Mouse (Mus musculus) regulatory T cell (primary cell): ENCODE measurements around the gene Slc2a4.
"Not testable (repeated sequence)": the region's sequence is repeated elsewhere in the genome, so short reads cannot be mapped to it uniquely, and the experiment has no call there.

Experiments used
- in situ Hi-C: fragments of 300-600 bp; cut with MboI, MseI; formaldehyde crosslinking; loops from one replicate; pipeline ENCODE4 v1.15.1; 2025; ENCODE audit warnings: high pct_unique_total_duplicates

Gene Slc2a4

GRCm38 (mm10) chr11:69920266-69921031, 27.5 kb downstream of the Slc2a4 start:
- in situ Hi-C loops, result no loop called here

DNA sequence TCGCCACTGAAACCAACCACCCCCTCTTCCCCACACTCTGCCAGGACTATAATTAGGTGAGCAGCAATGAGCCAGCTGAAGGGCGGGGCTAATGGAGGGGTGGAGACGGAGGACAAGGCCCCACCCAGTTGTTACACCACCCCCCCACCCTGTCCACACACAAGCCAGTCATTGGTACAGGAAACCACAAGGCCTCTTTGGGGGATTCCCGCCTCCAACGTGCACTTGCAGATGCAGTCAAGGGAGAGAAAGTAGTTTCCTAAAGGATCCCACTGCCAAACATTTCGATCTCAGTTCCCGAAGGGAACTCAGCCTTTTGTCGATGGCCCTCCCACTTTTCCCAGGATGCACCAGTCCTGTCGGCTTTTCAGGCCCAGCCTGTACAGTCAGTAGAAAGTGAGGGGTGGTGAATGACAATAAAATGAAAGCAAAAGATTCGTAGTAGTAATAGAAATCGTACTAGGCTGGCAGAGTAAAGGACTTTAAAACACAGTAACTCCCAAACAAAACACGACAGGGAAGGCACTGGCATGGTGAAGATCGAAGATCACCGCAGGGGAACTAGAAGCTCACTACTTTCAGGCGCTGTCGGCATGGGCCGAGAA, 28.2 kb downstream of the Slc2a4 start:
- in situ Hi-C loops, result no loop called here

DNA sequence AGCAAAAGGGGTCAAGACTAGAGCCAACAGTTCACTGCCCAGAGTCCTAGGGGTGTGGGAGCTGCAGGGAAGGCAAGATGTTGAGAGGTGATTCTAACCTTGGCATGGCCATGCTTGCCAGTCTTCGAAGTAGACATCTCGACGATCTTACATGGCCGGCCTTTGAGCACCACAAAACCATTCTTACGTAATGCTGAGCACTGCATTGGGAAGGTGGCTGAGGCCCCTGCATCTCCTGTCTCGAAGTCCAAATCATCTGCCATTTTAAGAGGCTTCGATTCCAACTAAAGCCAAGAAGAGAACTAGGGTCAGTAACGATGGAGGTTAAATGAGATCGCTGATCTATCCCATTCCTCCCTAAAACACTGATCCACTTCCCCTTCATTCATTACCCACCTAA, 28.9 kb downstream of the Slc2a4 start:
- in situ Hi-C loops, result no loop called here

DNA sequence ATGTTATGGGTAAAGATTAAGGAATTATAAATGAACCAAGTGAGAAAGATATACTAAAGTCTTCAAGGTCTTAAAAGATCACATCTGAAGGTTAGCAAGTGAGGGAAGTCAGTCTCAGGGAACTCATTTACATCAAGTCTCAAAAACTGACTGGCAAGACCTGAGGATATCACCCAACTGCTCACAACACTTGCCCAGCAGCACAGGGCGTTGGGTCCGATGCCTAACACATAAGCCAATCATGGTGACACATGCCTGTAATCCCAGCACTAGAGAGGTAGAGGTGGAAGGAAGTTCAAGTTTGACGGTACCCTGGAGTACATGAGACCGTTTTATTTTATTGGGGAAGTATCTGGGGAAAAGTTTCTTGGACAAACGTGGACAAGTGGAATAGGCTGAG, 29.9 kb downstream of the Slc2a4 start:
- in situ Hi-C loops, result no loop called here

DNA sequence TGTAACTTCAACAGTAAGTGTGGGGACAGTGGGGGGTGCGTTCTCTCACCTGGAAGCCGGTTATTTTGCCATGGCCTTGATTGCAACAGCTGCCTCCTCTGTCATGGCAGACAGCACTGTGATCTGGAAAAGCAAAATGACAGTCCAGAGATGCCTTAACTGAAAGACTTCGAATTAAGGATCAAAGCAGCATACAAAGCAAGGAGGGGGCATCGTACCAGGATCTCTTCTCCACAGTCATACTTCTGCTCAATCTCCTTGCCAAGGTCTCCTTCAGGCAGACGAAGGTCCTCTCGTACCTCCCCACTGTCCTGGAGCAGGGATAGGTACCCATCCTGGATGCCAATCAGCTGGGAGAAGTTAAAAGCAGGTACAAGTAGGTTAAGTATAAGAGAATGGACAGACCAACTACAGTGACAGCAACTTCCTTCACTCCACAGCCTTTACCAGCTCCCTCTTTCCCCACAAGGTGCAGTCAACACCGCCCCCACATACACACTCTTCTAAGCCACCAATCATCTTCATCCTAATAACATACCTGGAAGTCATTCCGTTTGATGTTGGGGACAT, 30.5 kb downstream of the Slc2a4 start:
- in situ Hi-C loops, result no loop called here

GRCm38 (mm10) chr11:69916652-69917378, 31.2 kb downstream of the Slc2a4 start:
- in situ Hi-C loops, result not testable (repeated sequence)

- in situ Hi-C loops, result no loop called here
Observed at GRCm38 (mm10) chr11:69915667-69916627, 32.0 kb downstream of the Slc2a4 start.

DNA sequence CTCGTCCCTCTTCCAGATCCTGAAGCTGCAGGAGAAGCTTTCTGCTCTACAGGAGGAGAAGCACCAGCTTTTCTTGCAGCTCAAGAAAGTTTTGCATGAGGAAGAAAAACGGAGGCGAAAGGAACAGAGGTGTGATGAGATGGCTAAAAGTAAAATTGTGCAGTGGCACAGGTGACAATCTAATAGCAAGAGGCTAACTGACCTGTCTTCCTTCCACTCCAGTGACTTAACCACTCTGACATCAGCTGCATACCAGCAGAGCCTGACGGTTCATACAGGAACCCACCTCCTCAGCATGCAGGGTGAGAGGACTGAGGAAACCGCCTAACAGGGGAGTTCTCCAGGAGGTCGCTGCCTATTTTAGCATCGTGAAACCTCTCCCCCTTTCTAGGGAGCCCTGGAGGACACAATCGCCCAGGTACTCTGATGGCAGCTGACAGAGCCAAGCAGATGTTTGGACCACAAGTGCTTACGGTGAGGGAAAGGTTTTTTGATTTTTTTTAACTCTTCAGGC, 33.0 kb downstream of the Slc2a4 start:
- in situ Hi-C loops, result no loop called here

- in situ Hi-C loops, result no loop called here
Observed at GRCm38 (mm10) chr11:69914372-69914764, 33.6 kb downstream of the Slc2a4 start.

DNA sequence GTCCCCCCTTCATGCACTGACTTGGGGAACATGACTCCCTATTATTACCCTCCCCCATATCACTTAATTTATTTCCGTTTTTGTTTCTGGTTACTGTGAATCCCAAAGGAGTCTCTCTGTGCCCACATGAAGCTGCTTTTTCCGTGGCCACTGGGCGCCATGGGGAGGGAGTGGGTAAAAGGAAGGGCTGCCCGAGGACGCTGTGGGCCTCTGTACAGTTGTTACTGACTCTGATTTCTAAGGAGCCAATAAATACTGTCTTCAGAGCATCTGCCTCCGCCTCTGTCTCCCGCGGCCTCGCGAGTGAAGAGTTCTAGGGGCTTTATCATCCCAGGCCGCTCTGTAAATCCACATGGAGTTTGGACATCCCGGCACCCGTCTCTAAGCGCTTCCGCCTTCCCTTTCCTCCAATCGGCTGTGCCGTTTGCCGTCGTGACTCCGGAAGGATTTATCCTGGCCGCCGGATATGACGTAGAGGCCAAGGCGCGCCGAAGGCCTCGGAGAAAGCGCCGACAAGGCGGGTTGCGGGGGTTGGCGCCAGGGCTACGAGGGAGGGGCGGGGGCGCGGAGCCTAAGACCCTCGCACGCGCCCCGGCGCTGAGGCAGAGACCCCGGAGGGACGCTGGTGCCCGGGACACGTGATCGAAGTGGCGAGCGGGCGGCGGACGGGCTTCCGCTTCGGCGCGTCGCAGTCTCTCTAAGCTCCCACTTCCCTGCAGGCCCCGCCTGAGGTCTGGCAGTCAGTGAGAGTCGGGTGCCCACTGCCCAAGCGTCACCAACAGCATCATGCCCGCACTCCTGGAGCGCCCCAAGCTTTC, 34.2 kb downstream of the Slc2a4 start, which contains the start of gene Gps2:
Gene Gps2 (plus strand): TSS at position 335 of the 818 bp plus-strand sequence.
- in situ Hi-C loops, result no loop called here

GRCm38 (mm10) chr11:69912716-69913530, 35.1 kb downstream of the Slc2a4 start:
- in situ Hi-C loops, result no loop called here

DNA sequence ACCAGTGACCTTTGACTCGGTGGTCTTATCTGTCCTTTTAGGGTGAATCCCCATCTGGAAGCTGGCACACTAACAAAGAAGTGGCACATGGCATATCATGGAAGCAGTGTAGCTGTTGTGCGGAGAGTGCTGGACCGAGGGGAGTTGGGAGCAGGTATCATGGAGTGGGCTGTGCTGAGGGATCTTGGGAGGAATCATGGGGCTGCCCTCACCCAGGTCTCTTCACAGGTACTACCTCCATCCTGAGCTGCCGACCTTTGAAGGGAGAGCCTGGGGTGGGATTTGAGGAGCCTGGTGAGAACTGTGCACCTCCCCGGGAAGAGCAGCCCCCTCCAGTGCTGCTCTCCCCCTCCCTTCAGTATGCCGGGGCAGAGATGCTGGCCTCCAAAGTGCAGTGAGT, 36.3 kb downstream of the Slc2a4 start:
- in situ Hi-C loops, result no loop called here

DNA sequence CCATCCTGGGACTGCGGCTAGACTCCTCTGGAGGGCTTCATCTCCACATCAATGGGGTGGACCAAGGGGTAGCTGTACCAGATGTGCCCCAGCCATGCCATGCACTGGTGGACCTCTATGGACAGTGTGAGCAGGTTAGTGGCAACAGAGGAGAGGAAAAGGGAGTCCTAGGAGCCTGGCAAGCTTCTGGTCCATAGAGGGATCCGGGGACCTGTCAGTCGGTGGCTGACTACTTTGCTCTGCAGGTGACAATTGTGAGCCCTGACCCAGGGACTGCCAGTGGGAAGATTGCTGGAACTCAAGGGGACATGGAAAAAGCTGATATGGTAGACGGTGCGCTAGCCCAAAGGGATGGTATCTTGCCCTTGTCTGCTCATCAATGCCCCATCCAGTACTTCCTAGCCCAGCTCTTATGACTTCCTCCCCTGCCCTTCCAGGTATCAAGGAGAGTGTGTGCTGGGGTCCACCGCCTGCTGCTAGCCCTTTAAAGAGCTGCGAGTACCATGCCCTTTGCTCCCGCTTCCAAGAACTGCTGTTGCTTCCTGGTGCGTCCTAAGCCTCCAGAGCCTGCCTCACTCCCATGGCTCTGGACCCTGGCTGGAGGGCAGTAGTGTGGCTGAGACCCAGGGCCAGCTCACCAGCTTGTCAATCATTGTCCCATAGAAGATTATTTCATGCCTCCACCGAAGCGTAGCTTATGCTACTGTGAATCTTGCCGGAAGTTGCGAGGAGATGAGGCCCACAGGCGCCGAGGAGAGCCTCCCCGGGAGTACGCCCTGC, 37.0 kb downstream of the Slc2a4 start:
- in situ Hi-C loops, result no loop called here

- in situ Hi-C loops, result no loop called here
Observed at GRCm38 (mm10) chr11:69910177-69910576, 37.8 kb downstream of the Slc2a4 start.

DNA sequence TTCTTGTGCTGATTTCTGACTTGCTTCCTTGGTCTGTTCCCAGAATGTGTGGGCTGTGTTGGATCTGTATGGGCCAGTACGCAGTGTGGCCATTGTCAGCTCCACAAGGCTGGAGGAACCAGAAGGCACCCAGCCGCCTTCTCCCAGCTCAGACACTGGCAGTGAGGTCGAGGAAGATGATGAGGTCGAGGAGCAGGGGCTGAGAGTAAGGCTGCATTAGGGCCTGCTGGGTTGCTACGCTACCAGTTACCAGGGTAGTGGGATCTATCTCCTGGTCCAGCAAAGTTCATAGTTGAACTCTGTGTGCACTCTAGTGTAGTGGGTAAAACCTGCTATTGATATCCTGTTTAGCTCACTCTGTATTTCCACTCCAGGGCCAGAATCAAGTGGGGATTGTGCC, 38.8 kb downstream of the Slc2a4 start:
- in situ Hi-C loops, result no loop called here

GRCm38 (mm10) chr11:69908645-69909044, 39.3 kb downstream of the Slc2a4 start:
- in situ Hi-C loops, result no loop called here

DNA sequence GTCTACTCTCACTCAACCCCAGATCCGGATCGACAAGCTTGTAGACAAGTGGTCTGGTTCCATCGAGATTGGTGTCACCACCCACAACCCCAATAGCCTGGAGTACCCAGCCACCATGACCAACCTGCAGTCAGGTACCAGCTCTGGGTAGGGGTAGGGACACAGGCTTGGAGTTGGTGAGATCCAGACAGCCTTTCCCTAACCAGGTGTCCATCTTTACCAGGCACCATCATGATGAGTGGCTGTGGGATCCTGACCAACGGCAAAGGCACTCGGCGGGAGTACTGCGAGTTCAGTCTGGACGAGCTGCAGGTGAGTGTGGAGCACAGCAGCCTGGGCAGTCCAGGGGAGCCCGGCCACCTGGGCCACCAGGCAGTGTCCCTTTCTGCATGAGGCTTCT, 43.7 kb downstream of the Slc2a4 start:
- in situ Hi-C loops, result no loop called here

DNA sequence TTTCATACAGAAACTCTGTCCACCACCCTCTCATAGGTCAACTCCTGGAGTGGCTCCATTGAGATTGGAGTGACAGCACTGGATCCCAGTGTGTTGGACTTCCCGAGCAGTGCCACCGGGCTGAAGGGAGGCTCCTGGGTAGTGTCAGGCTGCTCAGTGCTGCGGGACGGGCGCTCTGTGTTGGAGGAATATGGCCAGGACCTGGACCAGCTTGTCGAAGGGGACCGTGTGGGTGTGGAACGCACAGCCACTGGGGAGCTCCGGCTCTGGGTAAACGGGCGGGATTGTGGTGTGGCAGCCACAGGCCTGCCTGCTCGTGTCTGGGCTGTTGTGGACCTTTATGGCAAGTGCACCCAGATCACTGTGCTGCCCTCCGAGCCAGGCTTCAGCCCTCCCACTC, 45.0 kb downstream of the Slc2a4 start:
- in situ Hi-C loops, result no loop called here
